Mouse (Mus musculus) embryonic facial prominence, embryonic 13.5 days (tissue): ENCODE data around the gene Immt. TPM values are rescaled to one million over a fixed set of nuclear protein-coding genes. Genes with fewer than 3 reads are reported as not detected.
"Not testable (repeated sequence)": the region's sequence is repeated elsewhere in the genome, so short reads cannot be mapped to it uniquely, and the experiment has no call there.

Experiments used
- ATAC-seq: fragments of 200-750 bp; cut with Nextera tagmentation; 2 replicates; pipeline ENCODE4 v1.8.0; 2017; ENCODE audit warnings: low read depth; ENCODE audit not compliant: insufficient number of reproducible peaks, insufficient read depth, low FRiP score, low TSS enrichment
- H3K27ac ChIP-seq: fragments of 300-500 bp; sonication (generic); 2 replicates; pipeline ENCODE4 v1.5.1; 2015; ENCODE audit warnings: moderate library complexity, mild to moderate bottlenecking, inconsistent platforms
- H3K27me3 ChIP-seq: fragments of 300-500 bp; sonication (generic); 2 replicates; pipeline ENCODE4 v1.6.1; 2015; ENCODE audit warnings: mild to moderate bottlenecking, inconsistent platforms
- H3K36me3 ChIP-seq: fragments of 300-500 bp; sonication (generic); 2 replicates; pipeline ENCODE4 v1.6.1; 2015; ENCODE audit warnings: mild to moderate bottlenecking, inconsistent platforms
- H3K4me1 ChIP-seq: fragments of 300-500 bp; sonication (generic); 2 replicates; pipeline ENCODE4 v1.6.1; 2015; ENCODE audit warnings: inconsistent platforms
- H3K4me2 ChIP-seq: fragments of 300-500 bp; sonication (generic); 2 replicates; pipeline ENCODE4 v1.6.1; 2015; ENCODE audit warnings: moderate library complexity, mild to moderate bottlenecking, inconsistent platforms
- H3K4me3 ChIP-seq: fragments of 300-500 bp; sonication (generic); 2 replicates; pipeline ENCODE4 v1.5.1; 2015; ENCODE audit warnings: mild to moderate bottlenecking, inconsistent platforms
- H3K9ac ChIP-seq: fragments of 300-500 bp; sonication (generic); 2 replicates; pipeline ENCODE4 v1.6.1; 2015; ENCODE audit warnings: mild to moderate bottlenecking, inconsistent platforms
- H3K9me3 ChIP-seq: fragments of 300-500 bp; sonication (generic); 2 replicates; pipeline ENCODE4 v1.6.1; 2016; ENCODE audit warnings: inconsistent platforms
- WGBS: fragments of 180-500 bp; shearing (Covaris S2); methylation state at CpG from one replicate; pipeline ENCODE4 v1.1.7; 2015; ENCODE audit warnings: mixed read lengths; 5-methylcytosine and 5-hydroxymethylcytosine counted together
- polyA plus RNA-seq: library from polyadenylated mRNA; unstranded; fragments of >200 nt; fragmentation: Nextera tagmentation; extraction: Ambion mirVana; gene quantifications from 2 replicates; pipeline ENCODE4 v1.2.1, GENCODE M21; 2015

The Immt gene
- polyA plus RNA-seq, 1 experiment from 2014 or later: 170 TPM

GRCm38 (mm10) chr6:71925233-71925632, 94.1 kb downstream of the Immt start:
- H3K4me3 ChIP-seq, H3K9me3 ChIP-seq, H3K27me3 ChIP-seq, ATAC-seq, H3K4me1 ChIP-seq, H3K4me2 ChIP-seq, H3K9ac ChIP-seq, H3K27ac ChIP-seq: not testable (repeated sequence)
- H3K36me3 ChIP-seq: peaks cover 87% of the 10 kb centered on the region
- WGBS: 90% methylated on average over 5 of the region's 5 CpGs

Other genes with a start within 250 kb of the Immt start
- 52.8 and 56.4 TPM in 2 replicates for gene Kdm3a, start 198.3 kb upstream of the Immt start, polyA plus RNA-seq
- 9.7 and 10.0 TPM in 2 replicates for gene Reep1, start 123.8 kb upstream of the Immt start, polyA plus RNA-seq
- gene Mrpl35, start 4.4 kb upstream of the Immt start, polyA plus RNA-seq: 59.3 and 60.8 TPM in 2 replicates
- 100 and 102 TPM in 2 replicates for gene Ptcd3, start 77.4 kb downstream of the Immt start, polyA plus RNA-seq
- gene Polr1a, start 77.7 kb downstream of the Immt start, polyA plus RNA-seq: 35.0 and 35.4 TPM in 2 replicates